Mouse (Mus musculus): Measurements from ENCODE around the gene Abcg8.
A peak's percentile ranks its signal among the peaks of the same experiment; 100 is the strongest.

DNA sequence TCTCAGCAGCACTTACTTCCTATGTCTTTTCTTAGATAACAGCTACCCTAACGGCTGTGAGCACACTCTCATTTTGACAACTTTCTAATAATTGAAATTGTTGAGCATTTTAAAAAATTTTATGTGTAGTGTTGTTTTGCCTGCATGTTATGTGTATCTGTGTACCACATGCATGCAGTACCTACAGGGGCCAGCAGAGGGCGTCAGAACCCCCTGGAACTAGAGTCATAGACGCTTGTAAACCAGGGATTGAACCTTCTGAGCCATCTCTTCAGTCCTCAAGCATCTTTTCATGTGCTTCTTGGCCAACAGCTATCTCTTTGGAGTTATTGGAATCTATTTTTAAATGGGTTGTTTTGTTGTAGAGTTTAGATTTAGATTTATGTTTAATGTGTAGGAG is 34.2 kb upstream of the Abcg8 start:
- no peak for TF ChIP-seq POLR2A (IDR thresholded peaks at IDR 0.05; ENCODE audit: borderline replicate concordance, extremely low read depth, low read depth, low read length)
- peak; percentile 43 for TF ChIP-seq CTCF (IDR thresholded peaks at IDR 0.05; ENCODE audit: insufficient read depth, low read length)
